Mouse (Mus musculus) bone marrow, adult 2 months (tissue): ENCODE measurements around the gene Kctd21.

Experiments used
- CTCF ChIP-seq: fragments of 200-500 bp; IDR thresholded peaks from 2 replicates; pipeline ENCODE4 v1.5.1; 2011; ENCODE audit warnings: low read length, control low read depth; ENCODE audit not compliant: control insufficient read depth, insufficient read depth
- POLR2A ChIP-seq: fragments of 200-500 bp; IDR thresholded peaks from 2 replicates; pipeline ENCODE4 v1.6.1; 2011; ENCODE audit warnings: low read depth, mild to moderate bottlenecking, control low read depth, low read length, borderline replicate concordance; ENCODE audit not compliant: control insufficient read depth

DNA sequence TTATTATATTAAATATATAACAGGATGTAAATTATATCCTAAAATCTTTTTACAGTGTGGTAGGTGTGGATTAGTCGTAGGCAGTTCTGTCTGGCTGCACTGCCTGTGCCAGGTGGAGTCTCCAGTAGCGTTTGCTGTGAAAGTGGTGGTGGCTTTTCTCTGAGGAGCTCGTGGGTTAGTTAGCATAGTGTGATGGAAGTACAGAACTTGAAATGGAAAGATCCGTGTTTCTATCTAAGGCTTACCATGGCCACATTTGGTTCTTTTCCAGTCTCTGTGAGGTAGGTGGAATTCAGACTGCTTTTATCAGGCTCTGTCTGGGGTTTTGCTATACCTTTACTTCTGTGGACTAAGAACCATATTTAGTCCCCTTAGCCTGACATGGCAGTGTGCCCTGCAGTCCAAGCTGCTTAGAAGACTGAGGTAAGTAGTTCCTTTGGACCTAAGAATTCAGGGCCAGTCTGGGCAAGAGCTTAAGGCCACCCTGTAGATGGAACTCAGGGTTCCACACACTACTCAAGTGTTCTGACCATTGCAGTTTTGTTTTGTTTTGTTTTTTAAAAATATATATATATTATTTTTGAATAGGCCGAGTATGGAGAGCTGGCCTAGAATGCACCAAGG lies 48.5 kb downstream of the Kctd21 start:
- TF ChIP-seq CTCF (no peak), POLR2A (no peak)
